Mouse (Mus musculus) testis, postnatal 14 days (tissue): Measurements from ENCODE around the gene Slc22a3.

Experiments
- DNase-seq: peaks from one replicate; pipeline ENCODE4 v3.0.0; 2021; ENCODE audit warnings: low spot score

Slc22a3 gene

GRCm38 (mm10) chr17:12409346-12409944 lies 98.1 kb downstream of the Slc22a3 start:
- DNase-seq, result no peak

DNA sequence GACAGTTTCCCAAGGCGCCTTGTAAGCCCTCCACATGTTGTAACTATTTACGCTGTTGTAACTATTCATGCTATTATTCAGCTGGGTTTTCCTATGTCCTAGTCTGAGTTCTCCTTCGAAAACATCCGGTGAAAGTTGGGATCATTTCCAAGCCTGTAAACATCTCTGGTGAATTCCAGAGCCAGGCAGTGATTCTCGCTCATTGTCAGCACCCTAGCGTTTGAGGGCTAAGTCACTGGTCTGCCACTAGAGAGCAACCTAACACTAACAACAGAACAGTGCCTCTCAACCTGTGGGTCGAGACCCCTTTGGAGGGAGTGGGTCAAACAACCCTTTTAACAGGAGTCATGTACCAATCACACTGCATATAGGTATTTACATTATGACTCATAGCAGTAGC lies 104.1 kb downstream of the Slc22a3 start:
- no peak for DNase-seq

GRCm38 (mm10) chr17:12396163-12396677 lies 111.3 kb downstream of the Slc22a3 start:
- DNase-seq, result no peak

- DNase-seq, result no peak
Observed at GRCm38 (mm10) chr17:12388239-12388638, 119.3 kb downstream of the Slc22a3 start.

GRCm38 (mm10) chr17:12387781-12388180 lies 119.7 kb downstream of the Slc22a3 start:
- no peak for DNase-seq

DNA sequence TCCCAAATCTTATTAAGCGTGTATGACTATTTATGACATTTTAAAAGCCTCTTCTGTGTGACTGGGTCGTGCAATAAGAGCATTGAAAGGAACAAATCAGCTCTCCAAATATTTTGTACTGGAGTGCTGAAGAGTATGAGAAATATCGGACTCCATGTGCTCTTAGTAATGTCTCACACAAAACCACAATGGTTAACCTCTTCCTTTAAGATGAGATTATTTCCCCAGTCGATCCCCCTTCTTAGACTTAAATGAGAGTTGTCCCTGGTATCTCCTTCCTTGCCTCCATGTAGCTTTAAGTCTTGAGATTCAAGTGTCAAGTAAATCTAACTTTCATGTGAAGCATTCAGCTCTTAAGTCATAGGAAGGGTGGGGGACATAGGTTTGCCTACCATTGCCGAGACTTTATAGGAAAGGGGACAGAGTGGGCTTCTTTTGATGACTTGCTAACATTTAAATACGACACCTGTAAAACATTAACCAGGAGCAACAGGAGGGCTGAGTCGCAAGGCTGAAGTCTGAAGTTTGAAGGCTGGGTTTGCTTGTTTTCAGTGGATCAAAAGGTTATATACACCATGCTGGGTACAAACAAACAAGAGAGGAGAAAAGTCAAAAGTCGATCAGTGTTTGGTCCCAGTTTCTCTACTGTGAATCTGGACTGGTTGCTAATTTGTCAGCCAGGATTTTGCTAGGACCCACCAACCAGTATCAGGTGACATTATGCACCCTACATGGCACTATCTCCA lies 122.3 kb downstream of the Slc22a3 start:
- DNase-seq, result no peak

- DNase-seq, result no peak
Observed at GRCm38 (mm10) chr17:12382531-12382930, 125.0 kb downstream of the Slc22a3 start.

DNA sequence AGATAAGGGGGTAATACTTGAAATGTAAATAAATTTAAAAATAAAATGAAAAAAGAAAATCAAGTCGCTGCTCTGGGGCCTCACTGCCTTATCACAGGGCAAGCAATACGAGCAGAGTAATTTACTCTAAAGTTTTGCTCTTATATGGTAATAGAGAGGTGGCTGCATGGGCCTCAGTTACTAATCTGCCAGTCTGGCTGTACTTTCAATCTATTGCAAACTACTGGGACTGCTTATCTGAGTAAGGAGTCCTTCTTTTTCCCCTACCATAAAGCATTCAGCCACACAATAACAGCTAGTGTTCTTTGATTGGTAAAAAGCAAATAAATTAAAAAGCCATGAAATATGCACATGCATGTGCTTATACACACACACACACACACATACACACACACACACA lies 125.9 kb downstream of the Slc22a3 start:
- DNase-seq, result no peak

- no peak for DNase-seq
Observed at GRCm38 (mm10) chr17:12380287-12380686, 127.2 kb downstream of the Slc22a3 start.

DNA sequence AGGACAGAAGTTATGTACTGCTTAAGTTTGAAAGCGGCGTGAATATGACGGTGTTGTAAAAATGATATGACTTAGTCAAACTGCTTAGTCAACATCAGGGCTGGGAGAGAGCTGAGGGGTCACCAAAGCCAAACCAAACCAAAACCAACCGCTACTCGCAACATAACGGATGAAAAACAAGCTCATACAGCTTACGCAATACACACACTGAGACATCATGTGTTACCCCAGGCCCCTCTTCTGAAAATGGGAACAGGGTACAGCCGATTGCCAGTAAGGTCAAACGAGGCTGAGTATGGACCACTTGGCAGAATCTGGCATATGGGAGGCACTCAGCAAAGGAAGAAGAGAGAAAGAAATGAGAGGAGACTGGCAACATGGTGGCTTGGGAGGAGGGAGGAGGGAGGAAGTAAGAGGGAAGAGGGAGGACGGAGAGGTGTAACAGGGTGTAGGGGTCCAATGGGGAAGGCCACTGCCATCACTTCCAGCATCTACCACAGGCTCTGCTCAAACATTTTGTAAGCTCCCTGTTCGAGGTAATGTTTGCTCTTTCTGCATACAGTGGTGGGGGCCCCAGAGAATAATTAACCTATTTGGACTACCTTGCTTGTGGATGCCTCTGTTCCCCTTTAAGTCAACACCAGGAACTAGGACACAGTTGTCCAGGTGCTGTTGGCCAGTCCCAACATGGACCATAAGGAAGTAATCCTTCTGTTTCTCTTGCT lies 129.4 kb downstream of the Slc22a3 start, which contains the start of gene Plg:
Plg (plus strand) TSS at position 628 of the 725 bp plus-strand sequence.
- no peak for DNase-seq

- no peak for DNase-seq
Observed at GRCm38 (mm10) chr17:12373601-12374144, 133.8 kb downstream of the Slc22a3 start.

DNA sequence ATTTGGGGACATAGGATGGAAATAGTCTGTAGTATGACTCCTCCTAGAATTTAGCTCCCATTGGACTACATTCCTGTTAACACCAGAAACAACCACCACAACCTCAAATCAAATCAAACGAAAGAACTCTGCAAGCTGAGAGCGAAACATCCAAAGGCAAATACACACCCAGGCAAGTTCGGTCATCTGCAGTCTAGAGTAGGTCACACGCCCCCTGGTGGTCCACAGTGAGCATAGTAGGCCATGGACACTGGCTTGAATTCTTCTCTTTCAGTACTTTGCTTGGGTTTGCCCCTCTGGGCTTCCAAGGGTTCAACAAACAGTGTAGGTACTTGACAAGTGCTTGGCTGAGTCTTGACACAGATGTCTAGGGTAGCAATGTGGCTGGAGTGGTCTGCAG lies 135.5 kb downstream of the Slc22a3 start:
- peak; percentile 53 for DNase-seq

DNA sequence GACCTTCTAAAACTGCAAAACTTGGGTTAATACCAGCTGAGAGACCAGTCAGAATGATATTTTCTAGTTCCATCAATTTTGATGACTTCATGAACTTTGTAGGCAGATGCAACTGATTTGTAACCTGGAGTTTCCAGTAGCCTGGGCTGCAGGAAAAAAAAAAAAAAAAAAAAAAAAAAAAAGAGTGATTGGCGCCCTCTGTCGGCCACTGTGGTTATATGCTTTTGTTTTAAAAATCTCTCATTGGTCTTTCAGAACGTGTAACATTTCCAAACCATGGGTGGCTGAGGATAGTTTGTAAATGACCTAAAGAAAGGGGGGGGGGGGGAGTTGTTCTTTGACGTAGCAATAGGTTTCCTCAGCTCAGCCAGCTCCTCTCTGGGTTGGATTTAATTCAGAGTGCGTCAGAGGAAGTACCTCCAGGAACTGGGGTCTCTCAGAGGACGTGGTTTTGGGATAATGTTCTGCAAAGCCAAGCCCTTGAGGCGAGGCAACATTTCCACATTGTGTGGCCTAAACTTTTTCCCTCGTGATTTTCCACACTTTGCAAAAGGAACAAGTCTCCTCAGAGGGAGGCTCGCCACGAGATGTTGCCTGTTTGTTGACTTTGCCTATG lies 136.1 kb downstream of the Slc22a3 start:
- no peak for DNase-seq

GRCm38 (mm10) chr17:12370289-12370688 lies 137.2 kb downstream of the Slc22a3 start:
- DNase-seq, result no peak

DNA sequence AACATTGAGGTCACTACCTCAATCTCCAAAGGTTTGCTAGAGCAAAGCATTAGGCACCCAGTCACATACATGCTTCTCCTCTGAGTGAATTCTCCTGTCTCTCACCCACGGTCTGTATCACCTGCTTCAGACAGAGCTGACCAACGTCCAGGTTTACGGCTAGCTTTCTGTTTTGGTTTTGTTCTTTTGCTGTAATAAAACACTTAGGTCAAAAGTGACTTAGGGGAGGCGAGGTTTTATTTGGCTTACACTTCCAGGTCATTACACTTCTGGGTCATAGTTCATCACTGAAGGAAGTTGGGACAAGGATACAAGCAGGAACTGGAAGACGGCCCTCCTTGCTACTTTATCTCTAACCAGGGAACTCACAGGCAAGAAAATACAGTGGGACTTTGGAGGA lies 138.1 kb downstream of the Slc22a3 start:
- DNase-seq, result no peak
